Mouse (Mus musculus) kidney, postnatal 10 days (tissue): ENCODE results near the gene Lrtm2.

Experiments used
- DNase-seq: peaks from one replicate; pipeline ENCODE4 v3.0.0; 2021; ENCODE audit warnings: mixed read lengths

Gene Lrtm2

GRCm38 (mm10) chr6:119333831-119334230, 3.3 kb upstream of the Lrtm2 start:
- no peak for DNase-seq

DNA sequence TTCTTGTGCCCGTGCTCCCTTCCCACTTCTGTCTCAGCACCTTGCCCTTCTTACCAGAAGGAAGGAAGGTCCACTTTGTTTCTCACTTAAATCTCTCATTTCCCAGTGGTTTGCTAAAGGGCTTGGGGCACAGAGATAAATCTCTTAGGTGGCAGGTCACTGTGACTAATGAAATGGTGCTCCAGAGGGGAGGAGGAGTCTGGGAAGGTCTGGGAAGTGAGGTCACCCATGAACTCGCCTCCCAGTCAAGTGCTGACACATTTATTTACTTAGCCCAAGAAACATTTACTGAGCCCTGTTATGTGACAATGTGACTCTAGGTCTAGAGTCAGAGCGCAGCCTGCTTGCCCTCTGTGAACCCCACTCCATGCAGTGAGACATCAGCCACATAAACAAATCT, 2.6 kb upstream of the Lrtm2 start:
- DNase-seq: no peak

GRCm38 (mm10) chr6:119332111-119332510, 1.5 kb upstream of the Lrtm2 start:
- DNase-seq: no peak

- DNase-seq: no peak
Measured at GRCm38 (mm10) chr6:119329936-119330335, 630 bp downstream of the Lrtm2 start.

- peak; percentile 75 for DNase-seq
Measured at GRCm38 (mm10) chr6:119329215-119329714, 1.3 kb downstream of the Lrtm2 start.

- DNase-seq: peak; percentile 58
Measured at GRCm38 (mm10) chr6:119328521-119329115, 1.9 kb downstream of the Lrtm2 start.

- no peak for DNase-seq
Measured at GRCm38 (mm10) chr6:119326541-119326940, 4.0 kb downstream of the Lrtm2 start.

- DNase-seq: no peak
Measured at GRCm38 (mm10) chr6:119325978-119326377, 4.6 kb downstream of the Lrtm2 start.

DNA sequence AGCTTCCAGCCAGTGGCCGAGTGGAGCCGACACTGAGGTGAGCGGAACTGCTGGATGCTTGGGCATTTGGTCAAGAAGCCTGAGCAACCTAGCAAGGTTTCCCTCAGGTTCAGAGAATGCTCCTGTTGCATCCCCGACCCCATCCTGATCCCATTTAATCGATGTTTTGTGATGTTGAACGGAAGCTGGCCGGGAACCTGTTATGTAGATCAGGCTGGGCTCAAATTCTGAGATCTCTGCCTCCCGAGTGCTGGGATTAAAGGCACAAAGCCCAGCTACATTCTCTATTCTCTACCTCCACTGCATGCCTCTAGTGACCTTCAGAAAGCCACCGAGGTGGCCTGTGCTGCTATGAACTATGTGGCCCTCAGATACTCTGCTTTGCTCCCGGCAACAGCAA, 5.8 kb downstream of the Lrtm2 start:
- DNase-seq: no peak

DNA sequence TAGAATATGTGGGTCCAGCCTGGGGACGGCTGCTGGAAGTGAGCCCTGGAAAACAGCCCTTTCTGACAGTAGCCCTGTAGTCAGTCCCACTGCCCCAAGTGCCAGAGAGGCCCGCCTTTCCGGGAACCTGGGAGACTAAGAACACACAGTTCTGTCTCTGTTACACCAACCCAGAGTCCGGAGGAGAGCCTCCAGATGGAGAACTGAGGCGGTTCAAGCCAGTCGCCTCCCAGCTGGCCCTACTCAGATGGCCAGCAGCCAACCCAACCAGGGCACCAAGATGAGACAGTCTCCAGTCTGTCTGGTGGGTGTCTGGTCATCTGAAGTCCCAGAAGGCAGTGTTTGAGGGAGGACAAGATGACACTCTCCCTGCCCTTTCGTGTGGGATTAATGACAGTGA, 8.8 kb downstream of the Lrtm2 start:
- DNase-seq: no peak

DNA sequence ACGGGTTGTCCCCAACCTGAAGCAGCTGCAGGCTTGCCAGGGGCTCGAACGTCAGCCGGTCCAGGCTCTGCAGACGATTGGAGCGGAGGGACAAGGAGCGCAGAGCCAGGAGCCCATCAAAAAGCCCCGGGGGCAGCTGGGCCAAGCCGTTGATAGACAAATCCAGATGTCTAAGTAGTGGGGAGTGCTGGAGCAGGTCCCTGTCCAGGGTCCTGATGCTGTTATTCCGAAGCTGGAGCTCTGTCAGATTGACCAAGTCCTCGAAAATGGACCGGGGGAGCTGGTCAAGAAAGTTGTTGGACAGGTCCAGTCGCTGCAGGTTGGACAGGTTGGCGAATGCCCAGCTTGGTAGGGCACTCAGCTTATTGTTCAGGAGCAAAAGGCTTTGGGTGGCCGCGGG, 10.1 kb downstream of the Lrtm2 start:
- peak; percentile 78 for DNase-seq

DNA sequence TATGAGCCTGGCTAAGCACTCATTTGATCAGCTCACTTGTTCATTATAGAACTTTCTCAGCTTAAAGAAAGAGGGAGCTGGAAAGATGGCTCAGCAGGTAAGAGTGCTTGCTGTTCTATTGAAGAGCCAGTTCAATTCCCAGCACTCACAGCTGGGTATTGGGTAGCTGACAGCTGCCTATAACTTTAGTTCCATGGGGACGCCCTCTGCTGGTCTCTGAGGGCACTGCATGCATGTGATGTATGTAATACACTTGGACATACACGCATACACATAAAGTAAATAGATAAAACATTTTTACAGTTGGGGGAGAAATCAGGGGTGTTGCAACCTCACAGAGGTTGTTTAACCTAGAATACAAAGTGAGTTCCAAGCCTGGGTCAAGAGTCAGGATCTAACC, 11.2 kb downstream of the Lrtm2 start:
- DNase-seq: no peak

GRCm38 (mm10) chr6:119318732-119319131, 11.8 kb downstream of the Lrtm2 start:
- no peak for DNase-seq

DNA sequence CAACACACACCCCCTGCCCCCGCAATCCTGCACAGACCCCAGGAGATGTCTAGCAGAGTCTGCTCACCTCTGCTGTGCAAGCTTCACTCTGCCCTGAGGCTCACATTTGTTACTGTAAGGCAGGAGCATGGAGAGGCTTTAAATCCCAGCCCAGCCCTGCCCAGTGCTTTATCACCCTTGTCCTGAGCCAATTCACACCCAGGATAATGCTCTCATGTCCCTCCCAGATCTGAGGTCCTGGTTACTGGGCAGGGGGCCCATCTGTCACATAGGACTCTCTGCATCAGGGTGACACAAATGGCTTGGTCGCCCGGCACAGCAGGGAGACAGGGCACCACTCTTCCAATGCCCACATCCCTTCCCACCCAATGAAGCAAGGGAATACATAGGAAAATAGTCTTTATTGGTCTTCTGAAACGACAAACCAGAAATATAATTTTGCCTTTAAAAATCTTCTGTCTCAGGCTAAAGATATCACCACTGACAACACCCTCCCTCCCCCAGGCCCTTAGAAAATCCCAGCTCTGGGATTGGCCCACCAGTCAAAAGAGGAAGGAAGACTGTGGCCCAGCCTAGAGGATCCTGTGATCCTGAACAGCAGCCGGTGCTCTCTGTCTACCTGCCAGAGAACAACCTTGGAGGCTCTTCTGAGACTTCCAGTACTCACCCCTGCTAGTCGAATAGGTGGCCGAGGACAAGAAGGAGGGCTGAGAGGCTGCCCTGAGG, 15.7 kb downstream of the Lrtm2 start:
- no peak for DNase-seq

DNA sequence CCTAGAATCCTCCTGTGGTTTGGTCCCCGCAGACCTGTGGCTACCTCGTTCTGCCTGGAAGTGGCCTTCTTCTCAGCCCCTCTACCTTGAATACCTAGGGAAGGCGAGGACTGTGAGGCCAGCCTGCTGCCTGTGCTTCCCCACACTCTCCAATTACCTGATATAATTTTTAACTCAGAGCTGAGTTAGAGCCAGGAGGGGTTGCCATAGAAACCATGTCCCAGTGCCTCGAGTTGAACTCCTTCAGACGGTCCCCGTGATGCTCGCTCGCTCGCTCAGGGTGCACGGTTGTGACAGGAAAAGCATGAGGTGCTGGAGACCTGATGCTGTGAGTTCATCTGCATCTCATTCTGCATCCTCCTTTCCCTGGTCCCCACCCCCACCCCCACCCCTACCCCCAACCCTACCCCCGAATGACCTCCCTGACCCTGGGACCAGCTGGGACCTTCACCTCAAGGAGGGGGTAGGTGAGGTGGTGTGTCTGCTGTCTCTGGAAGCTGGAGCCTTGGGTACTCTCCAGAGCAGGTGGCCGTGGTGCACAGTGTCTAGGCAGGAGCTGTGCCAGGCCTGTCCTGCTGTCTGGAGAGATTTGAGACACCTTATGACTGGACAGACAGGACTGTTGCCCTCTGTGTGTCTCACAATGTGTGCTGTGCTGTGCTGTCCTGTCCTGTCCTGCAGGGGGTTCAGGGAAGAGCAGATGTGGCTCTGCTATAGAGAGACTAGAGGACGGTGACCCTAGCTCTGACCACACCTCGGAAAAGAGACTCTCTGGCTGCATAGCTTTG, 16.8 kb downstream of the Lrtm2 start:
- DNase-seq: peak; percentile 20

- DNase-seq: peak; percentile 44
Measured at GRCm38 (mm10) chr6:119313096-119313495, 17.5 kb downstream of the Lrtm2 start.

DNA sequence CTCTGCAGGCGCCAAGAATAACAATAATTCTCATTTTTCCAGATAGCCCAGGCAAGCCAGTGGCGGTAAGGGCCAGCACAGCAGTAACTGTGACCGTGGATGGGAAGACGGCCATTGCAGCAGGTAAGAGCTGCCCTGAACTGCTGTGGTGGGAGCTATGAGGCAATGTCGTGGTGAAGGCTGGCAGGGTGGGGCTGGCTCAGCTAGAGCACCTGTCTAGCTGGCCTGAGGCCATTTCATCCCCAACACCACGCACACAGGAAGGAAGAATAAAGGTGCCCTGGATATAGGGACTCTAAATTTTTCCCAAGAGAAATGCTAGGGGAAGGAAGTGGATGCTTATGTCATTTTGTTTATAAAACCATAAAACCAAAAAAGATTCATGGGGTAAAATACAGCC, 18.2 kb downstream of the Lrtm2 start:
- no peak for DNase-seq

GRCm38 (mm10) chr6:119310176-119310575, 20.4 kb downstream of the Lrtm2 start:
- no peak for DNase-seq

- no peak for DNase-seq
Measured at GRCm38 (mm10) chr6:119307867-119308413, 22.6 kb downstream of the Lrtm2 start.

- no peak for DNase-seq
Measured at GRCm38 (mm10) chr6:119303331-119303730, 27.2 kb downstream of the Lrtm2 start.

DNA sequence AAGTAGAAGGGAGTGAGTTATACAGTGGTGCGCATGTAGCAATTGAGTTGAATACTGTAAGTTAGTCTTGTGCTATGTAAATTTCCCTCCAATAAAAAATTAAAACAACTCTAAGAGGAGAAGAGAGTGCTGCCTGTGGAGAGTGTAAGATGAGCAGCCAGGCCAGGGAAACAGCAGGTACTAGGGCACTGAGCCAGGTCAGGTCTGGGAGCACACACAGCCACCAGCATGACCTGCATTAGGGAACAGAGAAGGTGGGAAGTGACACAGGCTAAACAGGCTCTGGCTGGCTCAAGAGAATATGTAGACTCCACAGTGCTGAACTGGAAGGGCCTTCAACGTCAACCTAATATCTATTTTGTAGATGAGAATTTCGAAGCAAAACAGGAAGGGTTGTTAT, 29.3 kb downstream of the Lrtm2 start:
- DNase-seq: no peak

DNA sequence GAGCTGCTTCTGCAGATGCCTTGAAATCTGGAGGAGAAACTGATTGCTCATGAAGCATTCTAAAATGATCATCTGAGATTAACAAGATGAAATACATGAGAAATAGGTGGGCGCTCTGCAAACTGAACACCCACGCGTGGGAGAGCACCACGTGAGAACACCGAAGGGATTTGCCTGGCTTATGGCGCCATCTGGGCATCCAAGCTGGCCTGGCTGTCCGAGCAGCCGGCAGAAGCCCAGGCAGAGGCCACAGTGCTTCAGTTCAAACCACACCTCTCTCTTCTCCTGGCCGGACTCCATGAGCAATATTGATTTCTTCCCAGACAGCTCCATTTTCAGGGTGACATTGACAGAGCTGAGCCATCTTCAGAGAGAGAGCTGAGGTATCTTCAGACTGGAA, 49.8 kb downstream of the Lrtm2 start:
- no peak for DNase-seq

DNA sequence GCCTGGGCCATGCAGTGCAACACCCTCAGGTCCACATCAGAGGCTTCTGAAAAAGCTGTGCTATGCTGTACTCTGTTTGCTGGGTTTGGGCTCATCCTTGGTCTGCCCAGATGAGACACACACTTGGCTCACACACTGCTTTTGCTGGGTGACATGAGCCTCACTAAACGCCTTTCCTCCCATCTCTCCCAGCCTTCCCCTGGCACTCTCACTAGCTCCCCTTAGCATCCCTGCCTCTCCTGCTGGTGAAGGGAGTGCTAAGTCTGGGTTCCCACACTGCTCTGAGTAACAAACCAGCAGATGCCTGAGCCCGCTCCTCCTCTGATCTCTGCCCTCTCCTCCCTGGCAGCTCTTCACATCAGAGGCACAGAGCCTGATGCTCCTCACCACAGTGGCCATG, 53.9 kb downstream of the Lrtm2 start:
- no peak for DNase-seq
